Mouse (Mus musculus) bone marrow, adult 2 months (tissue): ENCODE data around the gene Map3k11.
A peak's percentile ranks its signal among the peaks of the same experiment; 100 is the strongest.

ENCODE experiments used
- CTCF ChIP-seq: fragments of 200-500 bp; IDR thresholded peaks from 2 replicates; pipeline ENCODE4 v1.5.1; 2011; ENCODE audit warnings: low read length, control low read depth; ENCODE audit not compliant: control insufficient read depth, insufficient read depth
- POLR2A ChIP-seq: fragments of 200-500 bp; IDR thresholded peaks from 2 replicates; pipeline ENCODE4 v1.6.1; 2011; ENCODE audit warnings: low read depth, mild to moderate bottlenecking, control low read depth, low read length, borderline replicate concordance; ENCODE audit not compliant: control insufficient read depth

DNA sequence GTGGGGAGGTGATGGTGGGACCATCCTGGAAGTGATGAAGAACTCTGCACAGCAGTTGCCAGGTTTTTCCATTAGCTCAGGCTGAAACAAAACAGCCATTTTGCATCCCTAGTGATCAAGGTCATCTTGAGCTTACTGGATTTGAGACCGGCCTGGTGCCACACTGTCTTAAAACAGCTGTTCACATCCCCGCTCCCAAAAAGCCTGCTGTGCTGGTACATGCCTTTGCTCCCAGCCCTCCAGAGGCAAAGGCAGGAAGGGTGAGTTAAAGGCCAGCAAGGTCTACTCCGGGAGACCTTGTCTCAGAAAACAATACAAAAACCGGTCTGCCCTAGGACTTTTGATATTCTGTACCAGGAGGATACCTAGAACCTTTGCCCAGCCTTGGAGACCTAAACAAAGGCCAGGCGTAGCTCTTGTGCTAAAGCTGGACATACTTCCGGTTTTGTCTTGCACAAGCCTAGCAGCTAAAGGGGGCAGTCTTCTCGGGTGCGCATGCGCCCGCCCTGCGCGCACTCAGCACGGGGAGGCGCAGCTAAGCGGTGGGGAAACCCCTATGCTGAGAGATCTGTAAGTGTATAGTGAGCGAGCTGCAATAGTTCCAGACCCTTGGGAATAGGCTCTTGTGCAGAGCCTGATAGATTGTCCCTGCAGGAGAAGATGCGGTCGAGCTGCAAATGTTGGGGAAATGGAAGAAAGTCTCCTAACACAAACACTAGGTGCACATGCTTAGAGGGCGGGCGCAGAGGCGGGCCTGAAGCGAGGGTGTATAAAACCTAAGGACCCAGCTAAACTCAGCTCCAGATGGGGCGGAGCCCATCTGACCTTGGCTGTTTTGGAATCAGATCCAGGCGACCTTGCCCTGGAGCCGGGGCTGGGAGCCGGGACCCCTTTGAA lies 39.9 kb upstream of the Map3k11 start:
- TF ChIP-seq CTCF (peak; percentile 16; the same call in 1 of the 2 replicates), POLR2A (peak; percentile 50; the same call in 1 of the 2 replicates)
